ENCODE assay signal across 8 mouse cellular contexts in the genomic region with DNA sequence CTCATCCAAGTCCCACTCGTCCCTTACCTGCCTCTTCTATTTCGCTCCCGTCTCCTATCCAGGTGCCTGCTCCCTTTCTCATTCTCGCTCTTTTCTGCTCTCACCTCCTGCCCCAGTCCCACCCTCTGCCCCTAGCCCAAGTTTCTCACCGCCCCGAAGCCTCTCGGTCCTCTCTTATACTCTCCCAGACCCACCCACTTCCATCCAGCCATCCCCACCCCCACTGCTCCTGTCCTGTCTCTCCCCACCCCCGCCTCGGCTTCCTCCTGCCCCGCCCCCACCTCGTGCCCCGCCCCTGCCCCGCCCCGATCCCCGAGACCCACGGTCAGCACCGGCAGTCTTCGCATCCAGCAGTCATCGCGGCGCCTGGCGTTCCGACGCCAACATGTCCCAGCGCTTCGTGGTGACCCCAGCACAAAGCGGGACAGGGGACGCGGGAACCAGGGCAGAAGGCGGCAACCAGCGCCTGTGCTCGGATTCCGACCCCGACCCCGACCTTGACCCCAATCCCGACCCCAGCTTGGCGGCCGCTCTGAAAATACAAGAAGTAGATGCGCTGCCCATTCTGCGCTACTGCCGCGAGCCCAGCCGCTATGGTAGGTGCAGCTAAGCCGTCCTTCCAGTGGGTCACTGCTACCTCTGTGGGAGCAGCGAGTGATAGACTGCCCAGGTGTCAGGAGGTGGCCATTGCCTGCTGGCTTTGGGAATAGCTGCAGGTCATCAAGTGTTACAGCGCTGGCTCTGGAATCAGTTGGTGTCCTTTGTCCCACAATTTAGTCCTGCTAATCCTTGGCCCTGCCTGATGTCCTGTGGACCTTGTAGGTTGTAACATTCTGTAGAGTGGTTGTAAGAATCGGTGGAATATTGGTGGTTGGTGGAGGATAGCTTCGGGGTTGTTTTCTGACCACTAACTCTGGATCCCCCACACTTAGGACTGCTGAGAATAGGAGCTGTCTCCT. TPM values are rescaled to one million over a fixed set of nuclear protein-coding genes. Genes with fewer than 3 reads are reported as not detected.
A peak's percentile ranks its signal among the peaks of the same experiment; 100 is the strongest.
DNase-seq lines count a peak whose midpoint lies in the region; ATAC-seq lines count a peak whose summit lies in the region.

A gene (plus strand): TSS at position 353 of the 959 bp plus-strand sequence.

- H3K27ac ChIP-seq in heart, embryonic 16.5 days (ENCODE audit: low read length): no peak within 1 kb of the TSS
- no peak within 1 kb of the TSS for H3K27ac ChIP-seq in limb, embryonic 11.5 days (replicated peaks; ENCODE audit: low read depth, low read length)
- H3K27ac ChIP-seq in midbrain, embryonic 15.5 days: no peak within 1 kb of the TSS

- intact Hi-C loops in gastrocnemius, postnatal 14 days (cut with DNase I; ENCODE audit: low total_unique reads): no loop called here
- intact Hi-C loops in left cerebral cortex, postnatal 14 days (cut with DNase I): no loop called here

- peaks cover 12% of the 10 kb centered on the region for H3K4me1 ChIP-seq in heart, embryonic 16.5 days (ENCODE audit: control insufficient read depth, insufficient read depth, low read length)
- peaks cover 5% of the 10 kb centered on the region; the same call in 1 of the 2 replicates for H3K4me1 ChIP-seq in limb, embryonic 11.5 days (ENCODE audit: control insufficient read depth, insufficient read depth, low read length)
- peaks cover 7% of the 10 kb centered on the region; the same call in 1 of the 2 replicates for H3K4me1 ChIP-seq in midbrain, embryonic 15.5 days

- H3K4me3 ChIP-seq in heart, embryonic 16.5 days (ENCODE audit: low read length): peak within 1 kb of the TSS; percentile 56
- peak within 1 kb of the TSS; percentile 34 for H3K4me3 ChIP-seq in limb, embryonic 11.5 days (ENCODE audit: low read depth, low read length)
- peak within 1 kb of the TSS; percentile 35 for H3K4me3 ChIP-seq in midbrain, embryonic 15.5 days

- no peaks in the 10 kb centered on the region for H3K36me3 ChIP-seq in heart, embryonic 16.5 days (ENCODE audit: control insufficient read depth, insufficient read depth)
- no peaks in the 10 kb centered on the region for H3K36me3 ChIP-seq in limb, embryonic 11.5 days (ENCODE audit: control insufficient read depth, insufficient read depth, low read length)
- no peaks in the 10 kb centered on the region for H3K36me3 ChIP-seq in midbrain, embryonic 15.5 days (replicated peaks)

- ATAC-seq in heart, embryonic 16.5 days (replicated peaks; ENCODE audit: extremely low read depth, insufficient read depth, low FRiP score): peak; percentile 45
- ATAC-seq in limb, embryonic 11.5 days (ENCODE audit: insufficient number of reproducible peaks, low FRiP score, low TSS enrichment, low read depth): peak; percentile 23; the same call in 1 of the 2 replicates
- ATAC-seq in midbrain, embryonic 15.5 days (replicated peaks): peak; percentile 60

- peak within 1 kb of the TSS; percentile 67 for H3K9ac ChIP-seq in heart, embryonic 16.5 days (ENCODE audit: low read length)
- peak within 1 kb of the TSS; percentile 30; the same call in 1 of the 2 replicates for H3K9ac ChIP-seq in limb, embryonic 11.5 days (ENCODE audit: low read length)
- no peak within 1 kb of the TSS for H3K9ac ChIP-seq in midbrain, embryonic 15.5 days

- WGBS in heart, embryonic 16.5 days: 6% methylated on average over 46 of the region's 48 CpGs
- WGBS in limb, embryonic 11.5 days: 5% methylated on average over 47 of the region's 48 CpGs
- 3% methylated on average over 48 of the region's 48 CpGs for WGBS in midbrain, embryonic 15.5 days

- peak within 1 kb of the TSS; percentile 76 for H3K4me2 ChIP-seq in heart, embryonic 16.5 days (ENCODE audit: low read depth, low read length)
- H3K4me2 ChIP-seq in limb, embryonic 11.5 days (ENCODE audit: low read depth, severe bottlenecking): peak within 1 kb of the TSS; percentile 64
- H3K4me2 ChIP-seq in midbrain, embryonic 15.5 days: peak within 1 kb of the TSS; percentile 68

- no peaks in the 10 kb centered on the region for H3K9me3 ChIP-seq in heart, embryonic 16.5 days (replicated peaks; ENCODE audit: control insufficient read depth, low read length)
- no peaks in the 10 kb centered on the region for H3K9me3 ChIP-seq in limb, embryonic 11.5 days (ENCODE audit: control insufficient read depth, low read length)
- no peaks in the 10 kb centered on the region for H3K9me3 ChIP-seq in midbrain, embryonic 15.5 days

- no peaks in the 10 kb centered on the region; the same call in 1 of the 2 replicates for H3K27me3 ChIP-seq in heart, embryonic 16.5 days (ENCODE audit: control insufficient read depth, insufficient read depth, low read length)
- H3K27me3 ChIP-seq in limb, embryonic 11.5 days (ENCODE audit: control insufficient read depth, insufficient read depth, low read length): 0 out of 2 replicates have a peak, but pooled peaks cover 6% of the 10 kb centered on the region
- 0 out of 2 replicates have a peak, but pooled peaks cover 7% of the 10 kb centered on the region for H3K27me3 ChIP-seq in midbrain, embryonic 15.5 days (replicated peaks)

- DNase-seq in gastrocnemius, postnatal 14 days: peak; percentile 13
- no peak for DNase-seq in gastrocnemius, postnatal 25 days
- DNase-seq in embryo, embryonic 10 days (ENCODE audit: low spot score): peak; percentile 68
- peak; percentile 61 for DNase-seq in limb, embryonic 11.5 days (ENCODE audit: low spot score)
- DNase-seq in c-Kit-positive CD71-positive TER-119-positive erythroid progenitor cells, embryonic 14.5 days (ENCODE audit: low spot score): no peak
- no peak for DNase-seq in left cerebral cortex, postnatal 14 days (ENCODE audit: low spot score in 2 of 2)

RNA-seq across cellular contexts. Expression of the gene that starts here (rescaled TPM):
- total RNA-seq in gastrocnemius, postnatal 14 days (2021): 1 to 10 TPM; 4.5 to 5.2 TPM
- total RNA-seq in gastrocnemius, postnatal 25 days (2021): 1 to 10 TPM; 3.6 to 8.0 TPM
- polyA plus RNA-seq in heart, embryonic 16.5 days (2015; fragmentation: Nextera tagmentation; extraction: Ambion mirVana): 42.1 and 46.9 TPM in 2 replicates
- polyA plus RNA-seq in limb, embryonic 11.5 days (2014; fragmentation: Nextera tagmentation; extraction: Ambion mirVana): 49.1 and 50.8 TPM in 2 replicates
- polyA plus RNA-seq in midbrain, embryonic 15.5 days (2015; fragmentation: Nextera tagmentation; extraction: Ambion mirVana): 9.5 and 9.8 TPM in 2 replicates
- total RNA-seq in left cerebral cortex, postnatal 14 days (2021): 1 to 10 TPM; 4.9 to 5.4 TPM

Comparison
In these comparisons a context has a peak if more than half of its experiments do, and no peak if none do; other contexts are left out.
1. DNase-seq: peak in gastrocnemius, postnatal 14 days (single experiment), embryo, embryonic 10 days (single experiment) and limb, embryonic 11.5 days (single experiment); none in gastrocnemius, postnatal 25 days (single experiment), c-Kit-positive CD71-positive TER-119-positive erythroid progenitor cells, embryonic 14.5 days (single experiment) and left cerebral cortex, postnatal 14 days (0 of 2).
2. Peak in every context shown above with its lines, with median percentiles within 50 percentile points of each other: ATAC-seq, H3K4me2 ChIP-seq and H3K4me3 ChIP-seq.